ENCODE assay signal across 8 mouse cellular contexts in genomic region chr6:124856916-124857839, GRCm38 (mm10). TPM values are rescaled to one million over a fixed set of nuclear protein-coding genes. Genes with fewer than 3 reads are reported as not detected.
A peak's percentile ranks its signal among the peaks of the same experiment; 100 is the strongest.
DNase-seq lines count a peak whose midpoint lies in the region; ATAC-seq and TF ChIP-seq lines count a peak whose summit lies in the region.

Gene P3h3 (minus strand): TSS chr6:124857752.

- TF ChIP-seq CTCF in thymus, adult 2 months (IDR thresholded peaks at IDR 0.05; ENCODE audit: borderline replicate concordance, control insufficient read depth, extremely low read depth, insufficient read depth, low read length, poor library complexity), result peak; percentile 85

- in situ Hi-C loops in ES-E14 (cut with MboI; ENCODE audit: low sequenced_read_pairs in 2 of 2, unreplicated experiment in 2 of 2), result no loop called here

- peak within 1 kb of the TSS; percentile 87 for H3K9ac ChIP-seq in ES-E14 (ENCODE audit: insufficient read depth, low read depth, low read length, poor library complexity, severe bottlenecking)
- H3K9ac ChIP-seq in lung, embryonic 16.5 days (ENCODE audit: low read length), result peak within 1 kb of the TSS; percentile 89

- no peaks in the 10 kb centered on the region for H3K9me3 ChIP-seq in ES-E14 (ENCODE audit: control insufficient read depth, insufficient read depth, low read depth, low read length)
- no peaks in the 10 kb centered on the region for H3K9me3 ChIP-seq in lung, embryonic 16.5 days (ENCODE audit: control insufficient read depth, low read length)

- peak; percentile 75 for DNase-seq in ES-E14 (ENCODE audit: low read depth, low spot score)
- peak; percentile 93 for DNase-seq in cerebellum, adult 11-12 months
- DNase-seq in forelimb bud, embryonic 11.5 days (ENCODE audit: low read depth, low spot score), result peak; percentile 92
- peak; percentile 86 for DNase-seq in heart, postnatal 4 days
- DNase-seq in layer of hippocampus, adult 9-11 months, result peak; percentile 86
- DNase-seq in ovary, adult 18-20 months (ENCODE audit: low spot score), result peak; percentile 70
- peak; percentile 81 for DNase-seq in thymus, adult 2 months

- peak within 1 kb of the TSS; percentile 97 for H3K4me2 ChIP-seq in lung, embryonic 16.5 days (ENCODE audit: low read depth, low read length)

- ATAC-seq in lung, embryonic 16.5 days (ENCODE audit: low read depth), result peak; percentile 87

- H3K4me3 ChIP-seq in ES-E14 (ENCODE audit: insufficient read depth in 1 of 2, low read depth in 1 of 2, low read length in 2 of 2, poor library complexity in 1 of 2, severe bottlenecking in 1 of 2), result peak within 1 kb of the TSS; percentile 79 to 81
- peak within 1 kb of the TSS; percentile 79 for H3K4me3 ChIP-seq in lung, embryonic 16.5 days (ENCODE audit: low read length)
- H3K4me3 ChIP-seq in thymus, adult 2 months (ENCODE audit: control insufficient read depth, insufficient read depth, low read length), result peak within 1 kb of the TSS; percentile 51

- H3K4me1 ChIP-seq in ES-E14 (ENCODE audit: control insufficient read depth in 2 of 2, insufficient read depth in 2 of 2, low read length in 2 of 2, poor library complexity in 1 of 2), result peaks cover 7 to 37% of the 10 kb centered on the region in 2 experiments; a peak in 3 of 4 replicates
- H3K4me1 ChIP-seq in lung, embryonic 16.5 days (replicated peaks; ENCODE audit: control insufficient read depth, insufficient read depth, low read length), result peaks cover 13% of the 10 kb centered on the region
- H3K4me1 ChIP-seq in thymus, adult 2 months (replicated peaks; ENCODE audit: control insufficient read depth, insufficient read depth, low read length), result peaks cover 50% of the 10 kb centered on the region

- peaks cover 24% of the 10 kb centered on the region for H3K27me3 ChIP-seq in lung, embryonic 16.5 days (ENCODE audit: control insufficient read depth, insufficient read depth, low read depth, low read length)
- no peaks in the 10 kb centered on the region for H3K27me3 ChIP-seq in thymus, adult 2 months (ENCODE audit: control insufficient read depth, insufficient read depth, low read length)

- no peak within 1 kb of the TSS for H3K27ac ChIP-seq in ES-E14 (ENCODE audit: insufficient read depth, low read depth, low read length, poor library complexity, severe bottlenecking)
- H3K27ac ChIP-seq in lung, embryonic 16.5 days (ENCODE audit: low read length), result peak within 1 kb of the TSS; percentile 87
- H3K27ac ChIP-seq in thymus, adult 2 months (ENCODE audit: control insufficient read depth, insufficient read depth, low read length), result no peak within 1 kb of the TSS

- peak; percentile 38; the same call in 1 of the 2 replicates for TF ChIP-seq POLR2A in thymus, adult 2 months (IDR thresholded peaks at IDR 0.05; ENCODE audit: control insufficient read depth, extremely low read depth, insufficient read depth, low read length, poor library complexity)

- H3K36me3 ChIP-seq in ES-E14 (ENCODE audit: control insufficient read depth, insufficient read depth, low read length, poor library complexity, severe bottlenecking), result no peaks in the 10 kb centered on the region; the same call in 1 of the 2 replicates
- H3K36me3 ChIP-seq in lung, embryonic 16.5 days (ENCODE audit: control insufficient read depth, insufficient read depth, low read length), result no peaks in the 10 kb centered on the region
- H3K36me3 ChIP-seq in thymus, adult 2 months (ENCODE audit: control insufficient read depth, insufficient read depth, low read length), result no peaks in the 10 kb centered on the region

- WGBS in lung, embryonic 16.5 days, result under 1% methylated on average over 62 of the region's 86 CpGs
- under 1% methylated on average over 85 of the region's 86 CpGs for WGBS in thymus, adult 2 months

TF ChIP-seq in ES-E14, 5 proteins besides CTCF, POLR2A, EP300 and RAD21:
- TF ChIP-seq MAFK (IDR thresholded peaks at IDR 0.05; ENCODE audit: insufficient read depth, low read depth, low read length) (no peak), HCFC1 (IDR thresholded peaks at IDR 0.05; ENCODE audit: borderline replicate concordance, insufficient read depth, low read length) (peak; percentile 17; the same call in 1 of the 2 replicates)

RNA-seq across cellular contexts. Expression of gene P3h3, which starts in this region (rescaled TPM):
- 10.1 and 15.6 TPM in 2 replicates for total RNA-seq in ES-E14 (2012; rRNA removed)
- 10 to 100 TPM; 30.0 to 31.6 TPM for total RNA-seq in heart, postnatal 4 days (2021)
- 8.3 and 15.3 TPM in 2 replicates for polyA plus RNA-seq in lung, embryonic 16.5 days (2015; fragmentation: Nextera tagmentation; extraction: Ambion mirVana)
- 20.1 and 26.8 TPM in 2 replicates for polyA plus RNA-seq in thymus, adult 2 months (2012; rRNA removed)
